Mouse (Mus musculus): ENCODE measurements around the gene Fat1. TPM values are rescaled to one million over a fixed set of nuclear protein-coding genes. Genes with fewer than 3 reads are reported as not detected.
"Not testable (repeated sequence)": the region's sequence is repeated elsewhere in the genome, so short reads cannot be mapped to it uniquely, and the experiment has no call there.

Fat1 gene
- total RNA-seq, 2 experiments from 2014 or later: 47.8 to 48.1 TPM

DNA sequence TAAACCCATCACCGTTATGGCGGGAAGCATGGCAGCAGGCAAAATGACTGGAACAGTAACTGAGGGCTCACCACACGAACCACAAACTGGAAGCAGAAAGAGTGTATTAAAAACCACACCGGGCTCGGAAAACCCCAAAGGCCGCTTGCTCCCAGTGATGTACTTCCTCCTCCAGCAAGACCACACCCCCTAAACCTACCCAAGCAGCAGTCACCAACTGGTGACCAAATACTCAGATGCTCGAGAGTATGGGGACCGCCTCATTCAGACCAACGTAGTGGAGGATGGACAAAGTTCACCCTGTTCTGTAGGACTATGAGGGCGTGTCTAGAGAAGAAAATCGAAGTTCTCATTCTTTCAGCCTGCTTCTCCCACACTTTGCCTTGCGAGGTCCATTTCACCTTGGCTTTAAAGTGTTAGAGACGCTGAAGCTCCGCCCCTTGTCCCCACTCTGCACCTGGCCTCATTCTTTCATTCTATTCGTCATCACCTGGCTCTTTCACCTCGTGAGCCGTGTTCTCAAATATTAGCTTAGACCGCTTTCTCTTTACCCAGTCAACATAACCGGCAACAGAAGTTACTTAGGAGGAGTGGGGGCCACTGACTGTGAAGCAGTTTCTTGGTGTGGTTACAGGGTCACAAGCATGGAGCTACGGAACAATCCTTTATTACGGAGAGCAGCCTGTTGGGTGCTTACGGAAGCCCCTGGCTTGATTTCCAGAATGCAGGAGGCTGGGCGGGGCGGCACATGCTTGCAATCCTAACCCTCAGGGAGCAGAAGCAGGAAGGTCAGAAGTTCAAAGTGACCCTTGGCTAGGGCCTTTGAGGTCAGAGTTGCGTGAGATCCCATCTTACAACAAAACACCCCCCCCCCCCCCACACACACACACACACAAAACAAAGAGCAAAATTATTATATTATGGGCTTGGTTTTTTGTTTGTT, 128.0 kb downstream of the Fat1 start:
- no peak for DNase-seq (ENCODE audit: low spot score in 2 of 2)

- DNase-seq (ENCODE audit: low spot score in 2 of 2): no peak
These were observed 129.1 kb downstream of the Fat1 start for GRCm38 (mm10) chr8:45064197-45064869.

GRCm38 (mm10) chr8:45065391-45065790, 130.1 kb downstream of the Fat1 start:
- DNase-seq (ENCODE audit: low spot score in 2 of 2): not testable (repeated sequence)

GRCm38 (mm10) chr8:45068759-45069386, 133.6 kb downstream of the Fat1 start, which contains the start of gene Mtnr1a:
Gene Mtnr1a, plus strand, starts transcription at chr8:45069137.
- DNase-seq (ENCODE audit: low spot score in 2 of 2): peak; percentile 86 to 87

- no peak for DNase-seq (ENCODE audit: low spot score in 2 of 2)
These were observed 135.7 kb downstream of the Fat1 start for GRCm38 (mm10) chr8:45070949-45071348.

DNA sequence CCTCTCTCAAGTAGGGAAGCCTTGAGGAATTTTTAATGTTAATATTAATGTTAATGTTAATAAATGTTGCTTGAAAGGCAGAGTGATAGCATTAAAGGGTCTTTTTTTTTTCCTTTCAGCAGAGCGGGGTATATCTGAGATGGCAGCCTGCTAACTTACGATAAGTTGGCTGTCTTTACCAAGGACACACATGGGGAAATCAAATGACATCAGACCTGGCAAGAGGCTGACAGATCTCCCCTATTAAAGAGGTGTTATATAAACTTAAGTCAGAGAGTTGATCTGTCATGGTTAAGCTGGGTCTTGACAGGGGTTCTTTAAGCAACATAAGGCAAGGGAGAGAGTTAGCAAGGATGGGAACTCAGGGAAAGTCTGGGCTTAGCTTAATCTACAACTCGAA, 145.6 kb downstream of the Fat1 start:
- no peak for DNase-seq (ENCODE audit: low spot score in 2 of 2)

GRCm38 (mm10) chr8:45093599-45093998, 158.4 kb downstream of the Fat1 start:
- no peak for DNase-seq (ENCODE audit: low spot score in 2 of 2)

Other genes with a start within 250 kb of the Fat1 start
- not detected for gene Mtnr1a, start 133.7 kb downstream of the Fat1 start, total RNA-seq (2021)

Data from gastrocnemius, postnatal 4 days (tissue).